Mouse (Mus musculus): ENCODE measurements around the gene Aox4.
A peak's percentile ranks its signal among the peaks of the same experiment; 100 is the strongest.

Aox4 gene

GRCm38 (mm10) chr1:58244487-58244886 is 34.3 kb downstream of the Aox4 start:
- no peak for DNase-seq (ENCODE audit: low spot score in 2 of 2)

- no peak for DNase-seq (ENCODE audit: low spot score in 2 of 2)
Observed at GRCm38 (mm10) chr1:58248518-58248917, 38.3 kb downstream of the Aox4 start.

- no peak for DNase-seq (ENCODE audit: low spot score in 2 of 2)
Observed at GRCm38 (mm10) chr1:58253466-58253865, 43.3 kb downstream of the Aox4 start.

- DNase-seq (ENCODE audit: low spot score in 2 of 2): no peak
Observed at GRCm38 (mm10) chr1:58257195-58257991, 47.2 kb downstream of the Aox4 start.

GRCm38 (mm10) chr1:58260311-58260710 is 50.1 kb downstream of the Aox4 start:
- no peak for DNase-seq (ENCODE audit: low spot score in 2 of 2)

GRCm38 (mm10) chr1:58268231-58268630 is 58.0 kb downstream of the Aox4 start:
- no peak for DNase-seq (ENCODE audit: low spot score in 2 of 2)

- DNase-seq (ENCODE audit: low spot score in 2 of 2): no peak
Observed at GRCm38 (mm10) chr1:58270807-58271569, 60.8 kb downstream of the Aox4 start.

- no peak for DNase-seq (ENCODE audit: low spot score in 2 of 2)
Observed at GRCm38 (mm10) chr1:58275879-58276278, 65.7 kb downstream of the Aox4 start.

GRCm38 (mm10) chr1:58278026-58278425 is 67.8 kb downstream of the Aox4 start, which contains the start of gene Aox2:
Gene Aox2, plus strand, starts transcription at chr1:58278326.
- no peak for DNase-seq (ENCODE audit: low spot score in 2 of 2)

- no peak for DNase-seq (ENCODE audit: low spot score in 2 of 2)
Observed at GRCm38 (mm10) chr1:58278513-58278912, 68.3 kb downstream of the Aox4 start.

- no peak for DNase-seq (ENCODE audit: low spot score in 2 of 2)
Observed at GRCm38 (mm10) chr1:58280381-58280780, 70.2 kb downstream of the Aox4 start.

GRCm38 (mm10) chr1:58280939-58281624 is 70.9 kb downstream of the Aox4 start:
- DNase-seq (ENCODE audit: low spot score in 2 of 2): no peak

- DNase-seq (ENCODE audit: low spot score in 2 of 2): no peak
Observed at GRCm38 (mm10) chr1:58281625-58281988, 71.4 kb downstream of the Aox4 start.

- DNase-seq (ENCODE audit: low spot score in 2 of 2): no peak
Observed at GRCm38 (mm10) chr1:58284505-58284904, 74.3 kb downstream of the Aox4 start.

GRCm38 (mm10) chr1:58288091-58288490 is 77.9 kb downstream of the Aox4 start:
- no peak for DNase-seq (ENCODE audit: low spot score in 2 of 2)

- DNase-seq (ENCODE audit: low spot score in 2 of 2): no peak
Observed at GRCm38 (mm10) chr1:58289863-58290469, 79.8 kb downstream of the Aox4 start.

- no peak for DNase-seq (ENCODE audit: low spot score in 2 of 2)
Observed at GRCm38 (mm10) chr1:58291394-58292300, 81.5 kb downstream of the Aox4 start.

- DNase-seq (ENCODE audit: low spot score in 2 of 2): no peak
Observed at GRCm38 (mm10) chr1:58294730-58295129, 84.5 kb downstream of the Aox4 start.

GRCm38 (mm10) chr1:58296278-58296677 is 86.1 kb downstream of the Aox4 start:
- peak; percentile 59 to 82 for DNase-seq (ENCODE audit: low spot score in 2 of 2)

- peak in 1 of 2 experiments; percentile 45 for DNase-seq (ENCODE audit: low spot score in 2 of 2)
Observed at GRCm38 (mm10) chr1:58296821-58297220, 86.6 kb downstream of the Aox4 start.

GRCm38 (mm10) chr1:58298347-58298746 is 88.2 kb downstream of the Aox4 start:
- no peak for DNase-seq (ENCODE audit: low spot score in 2 of 2)
